Mouse (Mus musculus) liver, adult 2 months (tissue): ENCODE measurements around the gene Urgcp.

Source experiments
- CTCF ChIP-seq: fragments of 200-500 bp; IDR thresholded peaks from 2 replicates; pipeline ENCODE4 v1.5.1; 2011; ENCODE audit warnings: low read depth, low read length, control low read depth
- POLR2A ChIP-seq: fragments of 200-500 bp; IDR thresholded peaks from 2 replicates; pipeline ENCODE4 v1.6.1; 2011; ENCODE audit warnings: low read length, control low read depth; ENCODE audit not compliant: insufficient read depth; ENCODE audit errors: extremely low read depth

- TF ChIP-seq CTCF, result peak; percentile 78
- peak; percentile 92 for TF ChIP-seq POLR2A
These were observed 26.2 kb upstream of the Urgcp start, which contains the start of gene Dbnl for GRCm38 (mm10) chr11:5788056-5789014.
